Mouse (Mus musculus) forebrain, embryonic 16.5 days (tissue): Measurements from ENCODE around the gene Ppp1r3c. TPM values are rescaled to one million over a fixed set of nuclear protein-coding genes. Genes with fewer than 3 reads are reported as not detected.

Experiments used
- ATAC-seq: fragments of 200-750 bp; cut with Nextera tagmentation; 2 replicates; pipeline ENCODE4 v1.8.0; 2017; ENCODE audit warnings: mild to moderate bottlenecking, moderate library complexity
- H3K27ac ChIP-seq: fragments of 300-500 bp; sonication (generic); 2 replicates; pipeline ENCODE4 v1.5.1; 2014; ENCODE audit warnings: low read length, control low read depth
- H3K27me3 ChIP-seq: fragments of 300-500 bp; sonication (generic); replicated peaks from 2 replicates; pipeline ENCODE4 v1.6.1; 2014; ENCODE audit warnings: low read length; ENCODE audit not compliant: control insufficient read depth, insufficient read depth
- H3K36me3 ChIP-seq: fragments of 300-500 bp; sonication (generic); 2 replicates; pipeline ENCODE4 v1.6.1; 2014; ENCODE audit not compliant: control insufficient read depth, insufficient read depth
- H3K4me1 ChIP-seq: fragments of 300-500 bp; sonication (generic); replicated peaks from 2 replicates; pipeline ENCODE4 v1.6.1; 2014; ENCODE audit warnings: low read length; ENCODE audit not compliant: control insufficient read depth, insufficient read depth
- H3K4me2 ChIP-seq: fragments of 300-500 bp; sonication (generic); 2 replicates; pipeline ENCODE4 v1.6.1; 2014; ENCODE audit warnings: mild to moderate bottlenecking, low read length, control low read depth
- H3K4me3 ChIP-seq: fragments of 300-500 bp; sonication (generic); replicated peaks from 2 replicates; pipeline ENCODE4 v1.5.1; 2014; ENCODE audit warnings: mild to moderate bottlenecking, low read length, control low read depth
- H3K9ac ChIP-seq: fragments of 300-500 bp; sonication (generic); replicated peaks from 2 replicates; pipeline ENCODE4 v1.6.1; 2014; ENCODE audit warnings: low read depth, low read length, control low read depth
- H3K9me3 ChIP-seq: fragments of 300-500 bp; sonication (generic); 2 replicates; pipeline ENCODE4 v1.6.1; 2016; ENCODE audit warnings: low read length; ENCODE audit not compliant: control insufficient read depth
- WGBS: fragments of 180-500 bp; shearing (Covaris S2); extraction: QIAGEN DNeasy Blood & Tissue Kit; methylation state at CpG from one replicate; pipeline ENCODE4 v1.1.7; 2014; 5-methylcytosine and 5-hydroxymethylcytosine counted together
- polyA plus RNA-seq: library from polyadenylated mRNA; unstranded; fragments of >200 nt; fragmentation: Nextera tagmentation; extraction: Ambion mirVana; gene quantifications from 2 replicates; pipeline ENCODE4 v1.2.1, GENCODE M21; 2015

Gene Ppp1r3c
- polyA plus RNA-seq, 1 experiment from 2014 or later = 9.0 TPM

- WGBS = 85% methylated on average over 5 of the region's 5 CpGs
- Histone ChIP-seq H3K4me1 (peaks cover 20% of the 10 kb centered on the region), H3K27ac (no peak overlapping the region), H3K4me3 (no peak overlapping the region), H3K27me3 (no peaks in the 10 kb centered on the region), H3K9ac (no peak overlapping the region), H3K9me3 (no peaks in the 10 kb centered on the region), H3K36me3 (no peaks in the 10 kb centered on the region), H3K4me2 (no peak overlapping the region)
- ATAC-seq = no peak
Measured at GRCm38 (mm10) chr19:36691941-36692340, 44.5 kb downstream of the Ppp1r3c start.

GRCm38 (mm10) chr19:36691245-36691644 lies 45.2 kb downstream of the Ppp1r3c start:
- H3K27ac ChIP-seq = no peak overlapping the region
- ATAC-seq = no peak
- no peak overlapping the region for H3K9ac ChIP-seq
- H3K36me3 ChIP-seq = no peaks in the 10 kb centered on the region
- WGBS = 96% methylated on average over 2 of the region's 2 CpGs
- H3K9me3 ChIP-seq = no peaks in the 10 kb centered on the region
- H3K4me2 ChIP-seq = no peak overlapping the region
- H3K4me3 ChIP-seq = no peak overlapping the region
- H3K4me1 ChIP-seq = peaks cover 14% of the 10 kb centered on the region
- no peaks in the 10 kb centered on the region for H3K27me3 ChIP-seq

- no peaks in the 10 kb centered on the region for H3K9me3 ChIP-seq
- WGBS = 37% methylated on average over 5 of the region's 5 CpGs
- H3K9ac ChIP-seq = no peak overlapping the region
- no peak overlapping the region for H3K4me2 ChIP-seq
- ATAC-seq = peak; percentile 72
- H3K27ac ChIP-seq = peak overlapping the region; percentile 58; the same call in 1 of the 2 replicates
- H3K4me1 ChIP-seq = peaks cover 14% of the 10 kb centered on the region
- no peaks in the 10 kb centered on the region for H3K36me3 ChIP-seq
- no peak overlapping the region for H3K4me3 ChIP-seq
- no peaks in the 10 kb centered on the region for H3K27me3 ChIP-seq
Measured at GRCm38 (mm10) chr19:36689205-36689604, 47.2 kb downstream of the Ppp1r3c start.

GRCm38 (mm10) chr19:36687843-36688637 lies 48.4 kb downstream of the Ppp1r3c start:
- no peaks in the 10 kb centered on the region for H3K27me3 ChIP-seq
- no peak overlapping the region for H3K4me3 ChIP-seq
- peak; percentile 81 for ATAC-seq
- WGBS = 37% methylated on average over 8 of the region's 8 CpGs
- peak overlapping the region; percentile 64 for H3K27ac ChIP-seq
- no peak overlapping the region for H3K9ac ChIP-seq
- H3K4me1 ChIP-seq = peaks cover 14% of the 10 kb centered on the region
- no peak overlapping the region for H3K4me2 ChIP-seq
- no peaks in the 10 kb centered on the region for H3K9me3 ChIP-seq
- no peaks in the 10 kb centered on the region for H3K36me3 ChIP-seq

GRCm38 (mm10) chr19:36687044-36687443 lies 49.4 kb downstream of the Ppp1r3c start:
- H3K9me3 ChIP-seq = no peaks in the 10 kb centered on the region
- no peak overlapping the region for H3K27ac ChIP-seq
- no peak overlapping the region for H3K9ac ChIP-seq
- ATAC-seq = no peak
- no peak overlapping the region for H3K4me2 ChIP-seq
- peaks cover 14% of the 10 kb centered on the region for H3K4me1 ChIP-seq
- H3K4me3 ChIP-seq = no peak overlapping the region
- H3K27me3 ChIP-seq = no peaks in the 10 kb centered on the region
- 95% methylated on average over 9 of the region's 9 CpGs for WGBS
- H3K36me3 ChIP-seq = no peaks in the 10 kb centered on the region

GRCm38 (mm10) chr19:36686016-36686415 lies 50.4 kb downstream of the Ppp1r3c start:
- ATAC-seq = no peak
- Histone ChIP-seq H3K9ac (no peak overlapping the region), H3K27ac (no peak overlapping the region), H3K36me3 (no peaks in the 10 kb centered on the region), H3K4me3 (no peak overlapping the region), H3K27me3 (no peaks in the 10 kb centered on the region), H3K4me1 (peaks cover 14% of the 10 kb centered on the region), H3K4me2 (no peak overlapping the region), H3K9me3 (no peaks in the 10 kb centered on the region)
- 82% methylated on average over 11 of the region's 11 CpGs for WGBS

- Histone ChIP-seq H3K4me2 (no peak overlapping the region), H3K4me3 (no peak overlapping the region), H3K36me3 (no peaks in the 10 kb centered on the region), H3K4me1 (peaks cover 13% of the 10 kb centered on the region), H3K27ac (no peak overlapping the region), H3K9me3 (no peaks in the 10 kb centered on the region), H3K27me3 (no peaks in the 10 kb centered on the region), H3K9ac (no peak overlapping the region)
- no peak for ATAC-seq
- 85% methylated on average over 2 of the region's 2 CpGs for WGBS
Measured at GRCm38 (mm10) chr19:36682560-36682959, 53.9 kb downstream of the Ppp1r3c start.

Other genes starting within 250 kb of the Ppp1r3c start
- 13.0 and 14.7 TPM in 2 replicates for gene Hectd2, start 182.0 kb downstream of the Ppp1r3c start, polyA plus RNA-seq
- 43.4 and 45.8 TPM in 2 replicates for gene Tnks2, start 97.6 kb upstream of the Ppp1r3c start, polyA plus RNA-seq
- 26.3 and 29.3 TPM in 2 replicates for gene Fgfbp3, start 183.0 kb upstream of the Ppp1r3c start, polyA plus RNA-seq
- gene Btaf1, start 189.4 kb upstream of the Ppp1r3c start, polyA plus RNA-seq = 12.3 TPM in 2 replicates